Mouse (Mus musculus) c-Kit-negative CD71-positive TER-119-positive erythroid progenitor cells, embryonic 14.5 days (primary cell): ENCODE measurements around the gene Usp7.
"Not testable (repeated sequence)": the region's sequence is repeated elsewhere in the genome, so short reads cannot be mapped to it uniquely, and the experiment has no call there.

ENCODE experiments used
- DNase-seq: peaks from one replicate; pipeline ENCODE4 v3.0.0-alpha.2; 2013; ENCODE audit warnings: low read depth, low spot score

The Usp7 gene

DNA sequence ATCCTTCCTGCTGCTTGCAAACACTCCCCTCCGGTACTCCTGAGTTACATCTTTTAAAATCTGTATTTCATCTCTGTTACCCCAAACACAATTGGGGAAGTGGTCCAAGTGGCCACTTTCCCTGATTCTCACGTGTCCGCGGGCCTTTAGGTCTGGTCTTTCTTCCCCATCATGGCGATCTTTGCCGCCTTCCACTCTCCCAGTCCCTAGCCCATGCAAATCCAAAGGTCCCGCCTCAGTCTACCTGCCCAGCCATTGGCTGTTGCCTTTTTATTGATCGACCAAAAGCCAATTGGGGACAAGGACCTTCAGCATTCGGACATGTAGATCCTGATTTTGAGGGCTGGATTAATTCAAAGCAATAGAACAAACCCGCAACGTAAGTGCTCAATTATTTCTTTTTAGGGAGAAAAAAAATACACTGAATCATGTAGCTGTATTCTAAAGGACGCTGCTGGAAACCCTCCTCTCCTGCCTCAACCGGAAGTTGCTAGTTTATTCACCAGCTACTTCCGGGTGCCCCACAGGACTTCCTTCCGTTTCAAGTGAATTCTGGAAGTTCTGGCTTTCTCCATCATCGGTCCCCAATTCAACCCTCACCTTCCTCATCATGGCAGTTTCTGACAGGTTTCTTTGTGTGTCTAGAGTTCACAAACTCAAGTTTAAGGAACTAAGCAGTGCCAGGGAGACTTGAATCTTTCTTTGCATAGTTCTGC is 8.8 kb downstream of the Usp7 start:
- DNase-seq = no peak

DNA sequence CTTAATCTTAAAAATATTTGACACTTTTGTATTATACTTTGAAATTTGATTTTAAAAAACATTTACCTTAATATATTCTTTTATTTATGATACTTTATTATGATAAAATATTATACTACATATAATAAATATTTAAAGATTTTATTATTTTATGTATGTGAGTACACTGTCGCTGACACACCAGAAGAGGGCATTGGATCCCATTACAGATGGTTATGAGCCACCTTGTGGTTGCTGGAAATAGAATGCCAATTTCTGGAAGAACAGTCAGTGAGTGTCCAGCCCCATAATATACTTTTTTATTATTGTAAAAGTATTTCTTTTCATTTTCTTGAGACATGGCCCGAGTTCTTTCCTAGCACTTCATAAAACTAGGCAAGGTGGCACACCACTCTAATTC is 10.4 kb downstream of the Usp7 start:
- DNase-seq = no peak

DNA sequence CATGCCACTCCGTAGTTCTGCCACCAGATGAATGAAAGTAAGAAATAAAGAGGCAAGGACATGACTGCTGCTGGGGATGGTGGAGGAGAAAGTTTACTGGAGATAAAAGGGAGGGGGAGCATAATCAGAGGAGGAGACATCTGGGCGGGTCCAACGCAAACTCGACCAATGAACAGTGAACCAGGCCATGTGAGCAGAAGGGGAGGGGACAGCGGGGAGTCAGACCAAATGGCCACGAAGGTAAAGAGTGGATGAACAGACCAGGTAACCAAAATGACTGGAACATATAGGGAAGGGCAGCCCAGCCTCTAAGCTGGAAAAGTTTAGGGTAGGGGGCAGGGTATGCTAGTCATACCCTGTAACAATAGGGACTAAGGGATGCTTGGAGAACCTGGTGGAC is 10.9 kb downstream of the Usp7 start:
- DNase-seq = no peak

DNA sequence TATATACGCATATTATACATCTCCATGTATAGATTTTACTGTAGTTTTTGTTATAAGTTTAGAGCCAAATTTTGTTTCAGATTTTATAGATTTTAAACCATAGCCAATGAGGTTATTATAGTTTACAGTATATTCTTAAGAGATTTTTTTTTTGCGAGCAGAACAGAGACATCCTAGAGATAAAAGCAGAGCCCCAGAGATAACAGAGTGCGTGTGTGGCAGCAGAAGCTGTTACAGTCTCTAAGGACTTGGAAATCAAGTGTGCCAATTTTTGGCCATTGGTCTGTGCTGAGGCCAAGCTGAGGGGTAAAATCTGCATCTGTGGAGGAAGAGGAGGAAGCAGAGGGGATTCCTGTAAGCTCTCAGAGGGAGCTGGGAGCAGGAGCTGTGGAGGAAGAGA is 11.9 kb downstream of the Usp7 start:
- no peak for DNase-seq

DNA sequence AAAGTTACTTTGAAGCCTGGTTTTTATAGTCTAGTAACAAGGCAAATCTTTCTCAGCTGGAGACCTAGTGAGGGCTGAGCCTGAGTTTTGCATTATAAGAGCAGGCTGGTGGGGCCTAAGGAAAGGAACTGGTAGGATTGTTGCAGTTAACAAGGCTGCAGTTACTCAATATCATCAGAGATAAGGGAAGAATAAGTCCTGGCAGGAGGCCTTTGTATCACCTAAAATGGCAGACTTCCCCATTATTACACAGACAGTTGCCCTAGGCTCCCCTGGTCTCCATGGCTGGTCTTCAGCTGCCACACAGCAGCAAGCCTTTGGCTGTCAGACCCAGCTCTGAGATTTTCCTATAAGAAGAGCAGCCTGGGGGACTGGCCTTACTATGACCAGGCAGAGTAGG is 13.4 kb downstream of the Usp7 start:
- no peak for DNase-seq

DNA sequence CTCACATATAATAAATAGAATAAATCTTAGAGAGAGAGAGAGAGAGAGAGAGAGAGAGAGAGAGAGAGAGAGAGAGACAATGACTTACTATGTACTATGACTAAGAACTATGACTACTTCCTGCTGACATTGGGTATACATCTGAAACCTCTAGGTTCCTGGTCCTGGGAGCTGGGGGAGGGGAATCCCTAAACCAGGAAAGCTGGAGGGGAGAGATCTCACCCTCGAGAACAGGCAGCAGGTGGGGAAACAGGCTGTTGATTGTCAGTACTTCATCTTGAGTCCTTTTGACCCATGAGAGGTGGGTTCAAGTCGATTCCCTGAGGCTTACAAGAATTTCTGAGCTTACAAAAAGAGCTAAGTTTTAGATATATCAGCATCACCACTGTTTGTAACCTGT is 14.9 kb downstream of the Usp7 start:
- DNase-seq = no peak

DNA sequence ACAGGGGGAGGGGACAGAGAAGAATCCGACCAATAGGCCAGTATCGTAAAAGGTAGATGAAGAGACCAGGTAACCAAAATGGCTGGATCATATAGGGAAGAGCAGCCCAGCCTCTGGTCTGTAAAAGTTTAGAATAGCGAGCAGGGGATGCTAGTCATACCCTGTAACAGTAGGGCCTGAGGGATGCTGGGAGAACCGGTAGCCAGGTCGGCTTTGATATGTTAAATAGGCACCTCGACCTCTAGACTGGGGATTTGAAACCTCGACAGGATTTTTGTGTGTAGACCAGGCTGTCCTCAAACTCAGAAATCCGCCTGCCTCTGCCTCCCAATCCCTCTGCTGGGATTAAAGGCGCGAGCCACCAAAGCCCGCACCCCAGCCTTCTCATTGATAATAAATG is 15.5 kb downstream of the Usp7 start:
- no peak for DNase-seq

DNA sequence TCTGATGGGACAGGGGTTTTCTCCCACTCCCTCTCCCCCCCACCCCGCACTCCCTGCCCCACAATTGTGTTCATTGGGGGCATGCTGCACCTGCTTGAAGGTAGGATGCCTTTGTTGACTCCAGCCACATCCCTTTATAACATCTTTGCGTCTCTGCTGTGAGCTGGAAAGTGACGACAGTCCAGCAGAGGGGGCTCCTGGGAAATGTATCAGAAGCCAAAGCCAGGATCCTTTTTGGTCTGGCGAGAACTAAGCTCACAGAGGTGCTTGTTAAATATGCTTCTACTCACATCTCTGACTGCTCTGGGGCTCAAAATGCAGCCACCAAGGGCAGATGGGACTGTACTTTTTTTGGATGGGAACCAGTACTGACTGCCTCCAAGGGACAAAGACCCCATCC is 21.0 kb downstream of the Usp7 start:
- DNase-seq = no peak

DNA sequence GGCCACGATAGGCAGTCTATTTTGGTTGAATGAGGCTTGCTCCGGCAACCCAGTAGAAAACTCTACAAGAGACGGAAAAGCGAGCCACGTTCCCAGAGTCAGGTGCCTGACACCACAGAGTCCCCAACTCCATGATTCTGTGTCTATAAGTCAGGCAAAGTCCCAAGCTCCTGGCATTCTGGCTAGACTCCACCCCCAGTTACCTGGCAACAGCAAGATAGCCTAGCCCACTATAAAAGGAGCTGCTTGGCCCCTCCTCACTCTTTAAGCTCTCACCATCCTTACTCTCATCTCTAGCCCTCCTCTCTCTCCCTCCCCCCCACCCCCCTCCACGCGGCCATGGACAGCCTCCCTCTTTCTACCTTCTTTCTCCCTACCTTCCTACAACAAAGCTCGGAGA is 21.8 kb downstream of the Usp7 start:
- DNase-seq = not testable (repeated sequence)

DNA sequence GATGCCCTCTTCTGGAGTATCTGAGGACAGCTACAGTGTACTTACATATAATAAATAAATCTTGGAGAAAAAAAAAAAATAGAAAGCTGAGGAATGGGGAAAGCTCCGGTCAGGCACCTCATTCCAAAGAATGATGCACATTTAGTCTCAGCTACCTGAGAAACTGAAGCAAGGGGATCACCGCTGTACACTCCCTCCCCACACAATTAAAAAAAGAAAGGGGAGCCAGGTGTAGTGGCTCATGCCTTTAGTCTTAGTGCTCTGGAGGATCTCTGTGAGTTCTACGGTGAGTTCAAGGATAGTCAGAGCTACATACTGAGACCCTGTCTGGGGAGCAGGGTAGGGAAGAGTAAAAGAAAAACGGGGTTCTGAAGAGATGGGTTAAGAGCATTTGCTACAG is 22.6 kb downstream of the Usp7 start:
- no peak for DNase-seq

DNA sequence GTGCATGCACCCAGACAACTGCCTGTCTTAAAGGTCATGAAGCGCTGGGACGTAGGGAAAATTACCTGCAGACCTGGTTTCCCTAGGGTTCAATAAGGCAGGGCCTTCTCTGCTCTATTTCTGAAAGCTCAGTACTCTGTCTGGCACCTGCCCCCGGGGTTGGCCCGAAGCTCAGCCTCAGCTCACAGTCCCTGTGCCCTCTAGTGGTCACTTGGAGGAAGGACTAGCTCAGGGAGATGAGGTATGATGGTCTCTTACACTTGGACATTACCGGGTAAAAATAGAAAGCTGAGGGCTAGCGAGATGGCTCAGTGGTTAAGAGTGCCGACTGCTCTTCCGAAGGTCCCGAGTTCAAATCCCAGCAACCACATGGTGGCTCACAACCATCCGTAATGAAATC is 23.0 kb downstream of the Usp7 start:
- DNase-seq = no peak

DNA sequence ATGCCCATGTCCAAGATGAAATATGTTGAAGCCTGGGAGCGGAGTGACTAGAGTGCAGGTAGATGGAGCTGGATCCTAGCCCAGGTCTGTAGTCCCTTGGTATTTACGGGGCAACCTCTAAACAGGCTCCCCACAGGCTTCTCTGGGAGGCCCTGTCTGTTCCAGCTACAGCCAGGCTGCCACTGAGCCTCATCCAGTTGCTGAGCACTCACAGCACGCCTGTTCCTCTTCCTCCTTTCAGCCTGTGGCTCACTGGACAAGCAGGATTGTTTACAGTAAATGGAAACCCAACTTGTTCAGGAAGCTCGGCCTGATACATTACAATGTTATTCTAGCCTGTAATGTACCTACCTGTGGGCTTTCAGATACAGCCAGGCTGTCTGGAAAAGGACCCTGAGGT is 23.5 kb downstream of the Usp7 start:
- no peak for DNase-seq

DNA sequence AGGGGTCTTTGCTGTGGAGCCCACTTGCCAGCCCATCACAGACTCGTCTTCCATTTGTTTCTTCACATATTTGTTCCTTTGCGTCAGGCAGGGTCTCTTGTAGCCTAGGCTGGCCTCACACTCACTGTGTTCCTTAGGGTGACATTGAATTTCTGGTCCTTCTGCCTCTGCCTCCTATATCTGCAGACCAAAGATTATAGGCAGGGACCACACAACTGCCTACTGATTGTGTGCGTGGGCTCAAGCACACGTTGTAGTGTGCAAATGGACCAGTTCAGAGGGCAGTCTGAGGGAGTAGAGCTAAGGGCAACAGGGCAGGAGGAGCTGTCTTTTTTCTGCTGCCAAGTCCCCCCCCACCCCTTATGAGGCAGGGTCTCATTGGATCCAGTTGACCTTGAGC is 24.0 kb downstream of the Usp7 start:
- DNase-seq = no peak

DNA sequence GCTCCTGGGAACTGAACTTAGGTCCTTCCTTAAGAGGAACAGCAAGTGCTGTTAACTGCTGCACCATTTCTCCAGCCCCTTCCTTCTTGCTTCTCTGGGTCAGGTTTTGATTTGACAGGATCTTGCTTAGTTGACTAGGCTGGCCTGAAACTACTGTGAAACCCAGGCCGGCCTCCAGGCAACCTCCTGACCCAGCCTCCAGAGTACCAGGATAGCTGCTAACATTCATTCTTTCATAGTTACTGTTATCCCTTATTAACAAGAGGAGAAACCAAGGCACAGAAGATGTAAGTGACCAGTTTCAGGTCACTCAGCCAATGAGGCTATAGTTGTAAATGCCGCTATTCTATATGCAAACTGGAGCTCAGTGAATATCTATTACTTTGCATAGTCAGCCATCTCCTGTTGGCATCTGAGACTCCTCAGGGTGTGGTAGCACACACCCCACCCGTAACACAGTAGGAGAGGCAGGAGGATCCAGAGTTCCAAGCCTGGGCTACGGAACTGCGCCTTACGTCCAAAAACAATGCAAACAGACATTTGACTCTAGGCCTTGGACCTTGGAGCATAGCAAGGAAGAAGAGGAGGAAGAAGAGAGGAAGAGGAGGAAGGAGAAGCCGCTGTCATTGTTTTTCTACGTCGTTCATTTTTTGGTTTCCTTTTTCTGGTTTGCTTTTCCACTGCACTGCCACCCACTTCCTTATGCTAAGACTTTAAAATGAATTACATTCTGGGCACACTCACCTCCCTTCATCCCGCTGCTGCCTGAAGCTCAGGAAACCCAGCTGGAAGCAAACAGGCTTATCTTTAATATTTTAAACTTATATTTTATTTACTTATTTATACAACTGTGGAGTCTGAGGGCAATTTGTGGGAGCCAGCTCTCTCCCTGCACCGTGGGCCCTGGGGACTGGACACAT is 24.7 kb downstream of the Usp7 start:
- no peak for DNase-seq

DNA sequence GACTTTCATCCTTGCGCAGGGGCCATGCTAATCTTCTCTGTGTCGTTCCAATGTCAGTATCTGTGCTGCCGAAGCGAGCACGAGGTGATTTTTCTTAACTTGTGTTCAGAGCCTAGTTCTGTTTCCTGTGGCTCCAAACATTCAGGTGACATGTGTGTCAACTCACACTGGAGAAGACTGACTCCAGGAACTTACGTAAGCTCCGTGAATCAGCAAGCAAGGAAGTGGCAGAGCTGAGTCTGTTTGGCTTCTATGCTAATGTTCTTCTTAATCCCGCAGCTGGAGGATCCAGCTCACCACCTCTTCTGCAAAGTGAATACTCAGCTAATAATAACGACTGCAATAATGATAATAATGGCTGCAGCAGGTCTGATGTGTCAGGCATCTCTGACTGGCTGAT is 25.9 kb downstream of the Usp7 start:
- DNase-seq = no peak

DNA sequence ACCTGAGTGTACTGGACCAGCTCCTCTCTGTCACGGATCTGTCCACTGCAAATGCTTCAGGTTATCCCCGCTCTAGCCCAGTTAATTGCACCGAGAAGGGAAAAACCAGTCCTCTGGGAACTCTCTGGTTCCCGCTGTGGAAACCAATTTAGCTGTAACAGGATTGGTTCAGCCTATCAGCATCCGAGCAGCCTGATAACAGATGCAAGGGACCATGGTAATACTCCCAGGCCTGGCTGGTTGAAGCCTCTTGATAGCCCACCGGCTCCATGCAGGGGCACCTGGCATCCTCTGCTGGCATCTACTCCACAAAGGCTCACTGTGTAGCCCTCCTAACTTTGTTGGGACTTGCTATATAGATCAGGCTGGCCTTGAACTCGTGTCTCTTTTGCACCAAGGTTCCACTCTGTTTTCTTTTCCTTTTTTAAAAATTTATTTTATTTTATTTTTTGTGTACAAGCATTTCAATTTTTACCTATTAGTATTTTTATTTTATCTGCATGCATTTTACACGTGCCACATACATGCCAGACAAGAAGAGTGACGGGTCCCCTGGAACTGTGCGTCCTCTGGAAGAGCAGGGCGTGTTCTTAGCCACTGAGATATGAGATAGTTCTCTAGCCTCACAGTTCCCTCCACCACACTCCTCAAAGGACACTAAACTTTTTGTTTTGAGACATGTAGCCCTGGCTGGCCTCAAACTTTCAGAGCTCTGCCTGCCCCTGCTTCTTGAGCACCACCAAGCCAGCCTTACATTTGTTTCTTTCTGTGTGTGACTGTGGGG is 27.8 kb downstream of the Usp7 start:
- DNase-seq = no peak

DNA sequence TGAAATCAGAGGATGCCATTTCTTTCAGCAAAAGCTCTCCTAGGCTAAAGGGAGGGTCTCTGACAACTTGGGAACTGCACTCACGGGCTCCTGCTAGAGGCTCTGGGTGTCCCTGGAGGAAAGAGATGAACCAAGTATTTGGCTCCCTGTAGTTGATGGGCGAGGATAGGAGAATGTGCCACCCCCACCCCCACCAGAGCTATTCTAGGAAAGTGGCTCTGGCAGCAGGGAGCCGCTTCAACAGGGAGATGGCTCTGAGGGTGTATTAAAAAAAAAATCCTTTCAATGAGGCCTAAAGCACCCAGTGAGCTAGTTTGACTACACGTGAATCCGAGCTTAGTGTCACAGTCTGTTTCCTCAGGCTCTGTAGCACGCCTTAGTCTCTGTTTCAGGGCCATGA is 29.1 kb downstream of the Usp7 start:
- DNase-seq = no peak

DNA sequence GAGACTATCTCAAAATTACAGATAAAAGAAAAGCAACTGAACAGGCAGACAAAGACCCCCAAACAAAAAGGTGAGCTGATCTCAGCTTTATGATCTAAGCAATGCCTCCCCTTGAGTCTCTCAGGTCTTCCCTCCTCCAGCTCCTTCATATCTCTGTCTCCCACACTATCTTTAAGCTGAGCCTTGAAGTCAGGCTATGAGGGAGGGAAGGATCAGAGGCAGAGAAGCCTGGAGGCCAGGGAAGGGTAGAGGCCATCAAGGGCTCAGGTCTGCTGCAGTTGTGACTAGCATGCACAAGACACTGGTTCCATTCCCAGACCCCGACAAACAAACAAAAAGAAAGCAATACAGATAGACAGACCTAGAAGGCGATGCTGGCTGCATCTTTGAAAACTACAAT is 30.2 kb downstream of the Usp7 start:
- no peak for DNase-seq

DNA sequence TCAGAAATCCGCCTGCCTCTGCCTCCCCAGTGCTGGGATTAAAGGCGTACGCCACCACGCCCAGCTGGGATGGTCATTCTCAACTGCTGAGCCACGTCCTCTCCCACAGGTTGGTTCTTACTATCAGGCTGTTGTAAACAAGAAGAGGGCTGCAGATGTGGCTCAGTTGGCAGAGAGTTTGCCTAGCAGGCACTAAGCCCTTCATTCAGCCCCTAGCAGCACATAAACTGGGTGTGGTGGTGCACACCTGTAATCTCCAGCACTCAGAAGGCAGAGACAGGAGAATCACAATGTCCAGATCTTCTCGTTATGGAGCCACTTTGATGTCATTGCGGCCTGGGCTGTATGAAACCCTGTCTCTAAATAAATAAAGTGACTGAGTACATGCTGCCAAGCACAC is 31.1 kb downstream of the Usp7 start:
- DNase-seq = no peak

DNA sequence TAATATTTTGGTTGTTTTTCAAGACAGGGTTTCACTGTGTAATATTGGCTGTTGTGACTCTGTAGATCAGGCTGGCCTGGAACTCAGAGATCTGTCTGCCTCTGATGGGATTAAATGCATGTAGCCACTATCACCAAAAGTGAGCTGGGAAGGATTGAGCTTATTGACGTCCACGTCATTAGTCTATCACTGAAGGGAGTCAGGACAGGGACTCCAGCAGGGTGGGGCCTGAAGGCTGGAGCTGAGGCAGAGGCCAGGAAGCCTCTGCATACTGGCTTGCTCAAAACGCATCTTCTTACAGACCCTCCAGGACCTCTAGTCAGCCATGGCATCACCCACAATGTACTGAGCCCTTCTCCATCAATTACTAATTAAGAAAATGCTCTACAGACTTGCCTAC is 33.1 kb downstream of the Usp7 start:
- DNase-seq = no peak

DNA sequence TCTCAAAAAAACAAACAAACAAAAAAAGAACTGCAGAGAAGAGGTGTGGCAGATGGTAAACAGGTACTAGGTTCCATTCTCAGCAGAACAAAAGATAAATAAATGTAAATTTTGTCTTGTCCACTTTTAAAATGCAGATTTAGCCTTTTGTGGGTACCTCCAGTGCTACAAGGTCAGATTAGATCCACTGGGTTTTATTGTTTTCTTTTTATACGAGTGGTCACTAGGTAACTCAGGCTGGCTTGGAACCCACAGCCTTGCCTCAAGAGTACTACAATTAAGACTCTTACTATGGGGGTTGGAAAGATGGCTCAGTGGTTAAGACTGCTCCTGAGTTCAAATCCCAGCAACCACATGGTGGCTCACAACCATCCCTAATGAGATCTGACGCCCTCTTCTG is 33.9 kb downstream of the Usp7 start:
- DNase-seq = no peak

DNA sequence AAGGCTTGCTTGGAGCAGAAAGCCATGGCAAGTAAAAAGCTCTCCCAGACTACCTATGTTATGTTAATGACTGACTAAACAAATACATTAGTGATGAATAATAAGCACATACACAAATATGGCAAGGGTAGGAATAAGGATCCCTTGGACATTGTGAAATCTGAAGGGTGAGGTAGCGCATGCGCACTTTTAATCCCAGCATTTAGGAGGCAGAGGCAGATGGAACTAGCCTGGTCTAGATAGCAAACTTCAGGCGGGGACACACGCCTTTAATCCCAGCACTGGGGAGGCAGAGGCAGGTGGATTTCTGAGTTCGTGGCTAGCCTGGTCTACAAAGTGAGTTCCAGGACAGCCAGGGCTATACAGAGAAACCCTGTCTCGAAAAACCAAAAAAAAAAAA is 34.5 kb downstream of the Usp7 start:
- not testable (repeated sequence) for DNase-seq
